Mouse (Mus musculus): ENCODE data around the gene Cacnb4.

Cacnb4 gene

GRCm38 (mm10) chr2:52625731-52626130, 50.9 kb downstream of the Cacnb4 start:
- TF ChIP-seq GATA4 (IDR thresholded peaks at IDR 0.05; ENCODE audit: insufficient replicate concordance, low read length), result no peak

- TF ChIP-seq GATA4 (IDR thresholded peaks at IDR 0.05; ENCODE audit: insufficient replicate concordance, low read length), result no peak
Observed at GRCm38 (mm10) chr2:52623921-52624404, 52.7 kb downstream of the Cacnb4 start.

DNA sequence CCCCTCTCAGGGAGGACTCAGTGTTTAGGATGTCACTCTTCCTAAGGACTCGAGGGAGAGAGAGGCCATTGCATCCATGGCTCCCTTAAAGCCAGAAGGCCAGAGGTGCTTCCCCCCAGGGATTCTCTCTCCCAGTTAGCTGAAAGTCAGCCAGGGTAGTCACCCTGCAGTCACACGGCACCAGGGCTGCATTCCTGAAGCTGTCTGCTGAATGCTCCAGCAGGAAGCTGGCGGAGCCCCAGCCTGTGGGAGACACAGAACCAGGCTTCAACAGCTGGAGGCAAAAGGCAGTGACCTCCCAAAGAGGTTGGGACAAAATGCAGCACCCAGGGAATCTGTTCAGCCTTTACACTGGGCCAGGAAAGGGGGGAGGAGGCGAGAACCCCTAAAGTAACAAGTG, 53.2 kb downstream of the Cacnb4 start:
- TF ChIP-seq GATA4 (IDR thresholded peaks at IDR 0.05; ENCODE audit: insufficient replicate concordance, low read length), result no peak

GRCm38 (mm10) chr2:52622616-52623015, 54.0 kb downstream of the Cacnb4 start:
- no peak for TF ChIP-seq GATA4 (IDR thresholded peaks at IDR 0.05; ENCODE audit: insufficient replicate concordance, low read length)

DNA sequence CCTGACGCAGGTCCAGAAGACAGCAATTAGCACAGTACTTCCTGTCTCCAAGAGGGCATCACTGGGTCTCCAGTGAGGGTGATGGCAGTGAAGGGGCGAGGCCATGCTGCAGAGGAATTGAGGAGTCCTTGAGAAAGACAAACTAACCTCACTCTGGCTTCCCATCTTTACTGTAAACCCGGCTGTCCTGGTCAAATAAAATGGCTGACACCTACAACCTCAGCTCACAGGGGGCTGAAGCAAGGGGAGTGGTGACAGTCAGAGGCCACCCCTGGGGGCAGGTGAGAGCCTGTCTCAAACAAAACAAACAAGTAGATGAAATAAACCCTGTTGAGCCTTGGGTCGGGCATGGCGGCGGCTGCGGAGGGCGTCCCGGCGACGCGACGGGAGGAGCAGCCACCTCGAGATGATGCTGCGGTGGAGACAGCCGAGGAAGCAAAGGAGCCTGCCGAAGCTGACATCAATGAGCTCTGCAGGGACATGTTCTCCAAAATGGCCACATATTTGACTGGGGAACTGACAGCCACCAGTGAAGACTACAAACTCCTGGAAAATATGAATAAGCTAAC, 57.1 kb downstream of the Cacnb4 start:
- no peak for TF ChIP-seq GATA4 (IDR thresholded peaks at IDR 0.05; ENCODE audit: insufficient replicate concordance, low read length)

GRCm38 (mm10) chr2:52618804-52619203, 57.8 kb downstream of the Cacnb4 start:
- peak; percentile 19; the same call in 1 of the 2 replicates for TF ChIP-seq GATA4 (IDR thresholded peaks at IDR 0.05; ENCODE audit: insufficient replicate concordance, low read length)

GRCm38 (mm10) chr2:52615429-52615828, 61.2 kb downstream of the Cacnb4 start:
- TF ChIP-seq GATA4 (IDR thresholded peaks at IDR 0.05; ENCODE audit: insufficient replicate concordance, low read length), result no peak

DNA sequence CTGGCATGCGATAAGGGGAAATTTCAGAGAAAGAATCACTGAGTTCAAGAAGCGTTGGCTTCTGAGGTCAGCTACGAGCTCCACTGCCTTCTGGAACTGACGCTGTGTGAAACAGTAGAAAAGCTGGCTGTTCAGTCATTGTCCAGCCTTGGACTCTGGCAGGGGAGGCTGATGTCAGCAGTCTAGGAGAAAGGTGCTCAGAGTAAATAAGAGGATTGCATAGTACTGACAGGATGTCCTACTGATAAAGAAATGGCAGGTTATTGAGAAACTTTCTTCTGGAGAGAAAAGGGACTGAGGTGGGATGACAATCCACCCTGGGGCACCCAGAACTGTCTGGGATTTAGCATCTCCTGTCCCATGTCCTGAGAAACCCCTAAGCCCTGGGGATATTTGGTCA, 62.7 kb downstream of the Cacnb4 start:
- peak; percentile 89 for TF ChIP-seq GATA4 (IDR thresholded peaks at IDR 0.05; ENCODE audit: insufficient replicate concordance, low read length)

DNA sequence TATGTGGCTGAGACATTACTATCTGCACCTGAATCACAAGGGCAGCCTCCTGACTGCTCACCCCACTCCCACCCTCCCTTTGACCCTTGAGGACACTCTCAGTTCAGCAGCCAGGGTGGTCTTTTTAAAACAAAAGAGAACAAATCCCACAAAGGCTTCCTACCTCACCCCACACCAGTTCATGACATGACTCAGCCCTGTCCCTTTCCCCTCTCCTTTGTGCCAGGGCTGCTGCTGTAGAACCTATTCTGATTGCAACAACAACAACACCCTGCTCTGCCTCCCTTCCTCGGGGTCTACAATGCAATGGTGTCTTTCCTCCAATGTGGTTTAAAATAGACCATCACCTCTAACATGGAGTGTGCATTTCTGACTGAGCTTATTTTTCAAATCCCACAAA, 67.1 kb downstream of the Cacnb4 start:
- TF ChIP-seq GATA4 (IDR thresholded peaks at IDR 0.05; ENCODE audit: insufficient replicate concordance, low read length), result no peak

DNA sequence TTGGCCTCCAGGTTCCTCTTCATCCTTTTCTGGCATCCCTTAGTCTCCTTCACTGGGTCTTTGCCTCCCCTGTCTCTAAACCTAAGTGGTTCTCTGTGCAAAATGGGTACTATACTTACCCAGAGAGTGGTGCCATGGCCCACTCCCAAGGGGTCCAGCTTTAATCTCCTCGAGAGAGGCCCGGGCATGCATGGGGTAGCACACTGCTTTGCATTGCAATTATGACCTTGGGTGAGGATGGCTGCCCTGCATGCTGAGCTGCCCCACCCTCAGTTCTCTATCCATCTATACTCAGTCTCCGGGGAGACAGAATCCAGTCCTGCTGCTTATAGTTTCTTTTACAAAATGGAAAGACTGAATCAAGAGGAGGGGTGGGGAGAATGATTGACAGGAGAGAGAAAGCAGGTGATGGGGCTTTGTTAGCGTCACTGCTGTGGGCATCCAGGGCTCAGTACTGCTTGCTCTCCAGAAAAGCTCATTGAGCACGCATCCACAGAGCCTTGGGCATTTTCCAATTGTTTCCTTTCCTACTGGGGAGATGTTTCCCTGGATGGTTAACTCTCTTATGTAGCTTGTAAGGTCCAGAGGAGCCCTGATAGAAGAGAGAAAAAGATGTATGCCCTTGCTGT, 68.7 kb downstream of the Cacnb4 start:
- no peak for TF ChIP-seq GATA4 (IDR thresholded peaks at IDR 0.05; ENCODE audit: insufficient replicate concordance, low read length)

DNA sequence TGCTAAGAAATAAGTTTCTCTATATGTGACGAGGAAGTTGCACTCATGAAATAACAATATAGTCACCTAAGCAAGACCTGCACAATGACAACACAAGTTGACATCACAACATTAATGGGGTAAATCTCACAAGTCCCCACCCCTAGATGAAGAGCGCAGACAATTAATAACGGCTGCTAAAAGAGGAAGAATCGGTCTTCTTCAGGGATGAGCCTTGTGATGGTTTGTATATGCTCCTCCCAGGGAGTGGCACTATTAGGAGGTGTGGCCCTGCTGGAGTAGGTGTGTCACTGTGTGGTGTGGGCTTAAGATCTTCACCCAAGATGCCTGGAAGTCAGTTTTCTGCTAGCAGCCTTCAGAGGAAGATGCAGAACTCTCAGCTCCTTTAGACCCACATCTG, 70.3 kb downstream of the Cacnb4 start:
- TF ChIP-seq GATA4 (IDR thresholded peaks at IDR 0.05; ENCODE audit: insufficient replicate concordance, low read length), result no peak

DNA sequence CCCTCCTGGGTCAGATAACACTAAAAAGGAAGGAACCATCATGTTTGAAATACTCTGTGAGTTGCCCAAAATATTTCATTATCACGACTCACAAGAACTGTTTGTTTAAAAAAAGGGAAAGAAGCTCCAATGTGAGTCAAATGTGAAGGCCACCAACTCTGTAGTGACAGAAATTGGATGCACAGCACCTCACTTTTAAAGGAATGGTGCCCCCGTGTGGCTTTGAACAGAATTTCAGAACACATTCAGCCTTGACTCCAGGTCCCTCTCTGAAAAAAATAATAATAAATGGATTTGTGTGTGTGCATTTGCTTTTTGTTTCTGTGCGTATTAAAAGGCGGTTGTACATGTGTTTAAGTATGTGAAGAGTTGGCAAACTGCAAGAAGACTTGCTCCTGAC, 71.3 kb downstream of the Cacnb4 start:
- TF ChIP-seq GATA4 (IDR thresholded peaks at IDR 0.05; ENCODE audit: insufficient replicate concordance, low read length), result no peak

DNA sequence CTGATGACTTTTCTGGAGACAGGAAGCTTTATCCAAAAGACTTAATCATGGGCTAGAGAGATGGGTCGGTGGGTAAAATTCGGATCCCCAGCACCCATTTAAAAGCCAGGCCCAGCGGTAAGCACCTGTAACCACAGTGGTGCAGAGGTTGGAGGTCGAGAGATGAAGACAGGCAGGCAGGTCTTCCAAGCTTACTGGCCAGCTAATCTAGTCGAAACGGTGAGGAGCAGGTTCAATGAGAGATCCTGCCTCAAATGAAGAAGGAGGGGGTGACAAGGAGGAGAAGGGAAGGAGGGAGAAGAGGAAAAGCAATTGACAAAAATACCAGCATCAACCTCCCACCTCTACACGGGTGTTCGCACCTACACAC, 72.0 kb downstream of the Cacnb4 start:
- no peak for TF ChIP-seq GATA4 (IDR thresholded peaks at IDR 0.05; ENCODE audit: insufficient replicate concordance, low read length)

GRCm38 (mm10) chr2:52603935-52604650, 72.5 kb downstream of the Cacnb4 start:
- peak; percentile 82 for TF ChIP-seq GATA4 (IDR thresholded peaks at IDR 0.05; ENCODE audit: insufficient replicate concordance, low read length)

- TF ChIP-seq GATA4 (IDR thresholded peaks at IDR 0.05; ENCODE audit: insufficient replicate concordance, low read length), result no peak
Observed at GRCm38 (mm10) chr2:52603421-52603820, 73.2 kb downstream of the Cacnb4 start.

- TF ChIP-seq GATA4 (IDR thresholded peaks at IDR 0.05; ENCODE audit: insufficient replicate concordance, low read length), result no peak
Observed at GRCm38 (mm10) chr2:52602921-52603320, 73.7 kb downstream of the Cacnb4 start.

All from liver, adult (tissue).